ENCODE assay signal across 17 mouse cellular contexts in the genomic region with DNA sequence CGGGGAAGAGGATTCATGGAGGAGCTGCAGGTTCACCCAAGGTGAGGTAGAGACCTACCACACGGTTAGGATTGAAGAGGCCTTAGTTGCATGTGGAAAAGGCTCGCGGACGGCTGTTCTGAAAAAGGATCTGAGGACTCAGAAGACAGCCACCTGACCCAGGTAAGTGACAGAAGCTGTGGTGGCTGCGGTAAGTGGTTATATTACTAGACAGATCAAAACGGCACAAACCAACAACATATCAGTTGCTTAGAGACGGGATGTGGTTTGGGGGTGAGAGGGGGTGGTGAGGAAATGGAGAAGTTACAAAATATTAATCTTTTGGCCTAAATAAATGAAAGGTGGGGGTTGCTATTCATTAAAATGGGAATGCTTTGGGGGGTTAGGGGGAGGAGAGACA. TPM values are rescaled to one million over a fixed set of nuclear protein-coding genes. Genes with fewer than 3 reads are reported as not detected.
DNase-seq lines count a peak whose midpoint lies in the region; ATAC-seq and TF ChIP-seq lines count a peak whose summit lies in the region.
"Had no signal": no experiment of that assay in that cellular context is flagged by ENCODE, and none has a peak within 500 bp of the region (broad histone marks: within the 10 kb centered on the region; RNA-seq: fewer than 3 reads in every experiment).

No protein-coding gene starts in this region.

- H3K27me3 ChIP-seq in forebrain, postnatal 0 days (ENCODE audit: insufficient read depth, low read length): no peaks in the 10 kb centered on the region
- no peaks in the 10 kb centered on the region for H3K27me3 ChIP-seq in intestine, postnatal 0 days (replicated peaks; ENCODE audit: control insufficient read depth, insufficient read depth, low read length)
- H3K27me3 ChIP-seq: heart, embryonic 15.5 days; hindbrain, embryonic 15.5 days; megakaryocyte, embryonic 14.5 days had no signal

- H3K4me2 ChIP-seq in forebrain, postnatal 0 days (ENCODE audit: low read depth): no peak overlapping the region
- no peak overlapping the region for H3K4me2 ChIP-seq in intestine, postnatal 0 days (replicated peaks; ENCODE audit: low read depth)
- H3K4me2 ChIP-seq: heart, embryonic 15.5 days; hindbrain, embryonic 15.5 days; limb, embryonic 13.5 days had no signal

- no peak for TF ChIP-seq CTCF in forebrain, postnatal 0 days (IDR thresholded peaks at IDR 0.05; ENCODE audit: low read depth)
- TF ChIP-seq CTCF in intestine, postnatal 0 days (IDR thresholded peaks at IDR 0.05; ENCODE audit: low read depth): no peak

- H3K4me1 ChIP-seq in forebrain, postnatal 0 days (ENCODE audit: insufficient read depth): no peaks in the 10 kb centered on the region
- H3K4me1 ChIP-seq in intestine, postnatal 0 days (replicated peaks; ENCODE audit: control insufficient read depth, insufficient read depth, low read length): no peaks in the 10 kb centered on the region
- H3K4me1 ChIP-seq: heart, embryonic 15.5 days; limb, embryonic 13.5 days had no signal

- no peak overlapping the region for H3K4me3 ChIP-seq in forebrain, postnatal 0 days (ENCODE audit: low read depth, low read length)
- no peak overlapping the region for H3K4me3 ChIP-seq in intestine, postnatal 0 days (ENCODE audit: low read depth, low read length)
- H3K4me3 ChIP-seq: heart, embryonic 15.5 days; hindbrain, embryonic 15.5 days; limb, embryonic 13.5 days; megakaryocyte, embryonic 14.5 days had no signal

- no peak overlapping the region for H3K27ac ChIP-seq in forebrain, postnatal 0 days (ENCODE audit: low read depth, low read length)
- H3K27ac ChIP-seq in intestine, postnatal 0 days (ENCODE audit: low read depth, low read length): no peak overlapping the region
- H3K27ac ChIP-seq: heart, embryonic 15.5 days; hindbrain, embryonic 15.5 days; limb, embryonic 13.5 days had no signal

- ATAC-seq in CD4-positive, CD25-positive, alpha-beta regulatory T cell, adult 4 months: peak; percentile 92
- peak; percentile 94 for ATAC-seq in activated CD4-positive, CD25-positive, alpha-beta regulatory T cell, adult 4 months
- peak; percentile 55 for ATAC-seq in monocyte, adult 5-6 weeks (replicated peaks; ENCODE audit: insufficient number of reproducible peaks, low FRiP score, low TSS enrichment, poor library complexity, severe bottlenecking)
- ATAC-seq in forebrain, postnatal 0 days: no peak
- ATAC-seq in intestine, postnatal 0 days: no peak
- ATAC-seq: liver, postnatal 0 days had no signal

- H3K9me3 ChIP-seq in forebrain, postnatal 0 days (ENCODE audit: low read length): no peaks in the 10 kb centered on the region
- H3K9me3 ChIP-seq in intestine, postnatal 0 days (ENCODE audit: control insufficient read depth): no peaks in the 10 kb centered on the region
- H3K9me3 ChIP-seq: G1E; heart, embryonic 15.5 days; hindbrain, embryonic 15.5 days; limb, embryonic 13.5 days; megakaryocyte, embryonic 14.5 days had no signal

- no peaks in the 10 kb centered on the region for H3K36me3 ChIP-seq in forebrain, postnatal 0 days (ENCODE audit: insufficient read depth)
- no peaks in the 10 kb centered on the region for H3K36me3 ChIP-seq in intestine, postnatal 0 days (ENCODE audit: control insufficient read depth, insufficient read depth)
- H3K36me3 ChIP-seq: G1E; heart, embryonic 15.5 days; hindbrain, embryonic 15.5 days; limb, embryonic 13.5 days had no signal

- 96% methylated on average over 8 of the region's 8 CpGs for WGBS in forebrain, postnatal 0 days
- WGBS in intestine, postnatal 0 days: 90% methylated on average over 8 of the region's 8 CpGs

- no peak overlapping the region for H3K9ac ChIP-seq in forebrain, postnatal 0 days
- no peak overlapping the region for H3K9ac ChIP-seq in intestine, postnatal 0 days (ENCODE audit: low read depth, low read length)
- H3K9ac ChIP-seq: heart, embryonic 15.5 days; hindbrain, embryonic 15.5 days; limb, embryonic 13.5 days; liver, postnatal 0 days had no signal

- DNase-seq in thymus, postnatal 25 days: peak; percentile 32
- DNase-seq in urinary bladder, postnatal 4 days (ENCODE audit: low spot score in 2 of 2): no peak
- DNase-seq in forebrain, postnatal 0 days: no peak
- DNase-seq: cerebellum, adult 11 months; gastrocnemius, postnatal 14 days; kidney, adult 9 months; liver, postnatal 0 days; right cerebral cortex, postnatal 14 days had no signal

RNA-seq across cellular contexts. Expression of a gene that starts 8.1 kb away (rescaled TPM):
- polyA plus RNA-seq in CD4-positive, CD25-positive, alpha-beta regulatory T cell, adult 4 months (2017; shearing (Covaris generic)): 100 to 1,000 TPM; 129 to 132 TPM
- polyA plus RNA-seq in activated CD4-positive, CD25-positive, alpha-beta regulatory T cell, adult 4 months (2017; shearing (Covaris generic)): 100 to 1,000 TPM; 120 to 133 TPM
- total RNA-seq in monocyte, adult 5-6 weeks (2017): 150 to 178 TPM (median 170 TPM) in 3 replicates
- total RNA-seq in forebrain, postnatal 0 days (2014; rRNA removed): 32.2 and 40.4 TPM in 2 replicates
- 100 and 115 TPM in 2 replicates for polyA plus RNA-seq in forebrain, postnatal 0 days (2015; fragmentation: Nextera tagmentation; extraction: Ambion mirVana)
- polyA plus RNA-seq in intestine, postnatal 0 days (2015; fragmentation: Nextera tagmentation; extraction: Ambion mirVana): 241 and 243 TPM in 2 replicates

RNA-seq across cellular contexts. Expression of a gene that starts 8.7 kb away (rescaled TPM):
- 1 to 10 TPM; 3.9 to 4.5 TPM for polyA plus RNA-seq in CD4-positive, CD25-positive, alpha-beta regulatory T cell, adult 4 months (2017; shearing (Covaris generic))
- polyA plus RNA-seq in activated CD4-positive, CD25-positive, alpha-beta regulatory T cell, adult 4 months (2017; shearing (Covaris generic)): 1 to 10 TPM in 1 of 2 experiments, under 1 TPM in 1; 0.69 to 1.4 TPM
- 30.9 to 31.9 TPM (median 31.4 TPM) in 3 replicates for total RNA-seq in monocyte, adult 5-6 weeks (2017)
- 0.08 and 0.33 TPM in 2 replicates for total RNA-seq in forebrain, postnatal 0 days (2014; rRNA removed)
- 0.13 and 0.28 TPM in 2 replicates for polyA plus RNA-seq in forebrain, postnatal 0 days (2015; fragmentation: Nextera tagmentation; extraction: Ambion mirVana)
- 0.81 and 0.95 TPM in 2 replicates for polyA plus RNA-seq in intestine, postnatal 0 days (2015; fragmentation: Nextera tagmentation; extraction: Ambion mirVana)

RNA-seq across cellular contexts. Expression of a gene that starts 33.6 kb away (rescaled TPM):
- 10 to 100 TPM; 56.9 to 77.4 TPM for polyA plus RNA-seq in CD4-positive, CD25-positive, alpha-beta regulatory T cell, adult 4 months (2017; shearing (Covaris generic))
- 10 to 100 TPM; 68.6 to 93.6 TPM for polyA plus RNA-seq in activated CD4-positive, CD25-positive, alpha-beta regulatory T cell, adult 4 months (2017; shearing (Covaris generic))
- total RNA-seq in monocyte, adult 5-6 weeks (2017): 57.4 to 79.1 TPM (median 74.2 TPM) in 3 replicates
- total RNA-seq in forebrain, postnatal 0 days (2014; rRNA removed): 22.1 and 23.8 TPM in 2 replicates
- 42.1 and 46.7 TPM in 2 replicates for polyA plus RNA-seq in forebrain, postnatal 0 days (2015; fragmentation: Nextera tagmentation; extraction: Ambion mirVana)
- 40.6 and 49.3 TPM in 2 replicates for polyA plus RNA-seq in intestine, postnatal 0 days (2015; fragmentation: Nextera tagmentation; extraction: Ambion mirVana)

Comparison
In these comparisons a context has a peak if more than half of its experiments do, and no peak if none do; other contexts are left out.
1. ATAC-seq: peak in CD4-positive, CD25-positive, alpha-beta regulatory T cell, adult 4 months (single experiment), activated CD4-positive, CD25-positive, alpha-beta regulatory T cell, adult 4 months (single experiment) and monocyte, adult 5-6 weeks (single experiment); none in forebrain, postnatal 0 days (single experiment) and intestine, postnatal 0 days (single experiment).